Mouse (Mus musculus): ENCODE results near the gene Adcy4.
"Not testable (repeated sequence)": the region's sequence is repeated elsewhere in the genome, so short reads cannot be mapped to it uniquely, and the experiment has no call there.

Gene Adcy4

GRCm38 (mm10) chr14:55760156-55760555, 23.7 kb downstream of the Adcy4 start:
- in situ Hi-C loops (cut with MboI; ENCODE audit: low sequenced_read_pairs) = not testable (repeated sequence)

- in situ Hi-C loops (cut with MboI; ENCODE audit: low sequenced_read_pairs) = loop anchor here (10.0 kb wide), 1 partner anchor 74 kb away; the partner anchor contains the start of gene Tinf2
Measured at GRCm38 (mm10) chr14:55758363-55758784, 25.5 kb downstream of the Adcy4 start, which contains the start of gene Cideb. Gene Cideb, minus strand, starts transcription at chr14:55758458.

GRCm38 (mm10) chr14:55757566-55757965, 26.3 kb downstream of the Adcy4 start:
- in situ Hi-C loops (cut with MboI; ENCODE audit: low sequenced_read_pairs) = loop anchor here (10.0 kb wide), 1 partner anchor 73 kb away; the partner anchor contains the start of gene Tinf2

GRCm38 (mm10) chr14:55747051-55747847, 36.6 kb downstream of the Adcy4 start:
- in situ Hi-C loops (cut with MboI; ENCODE audit: low sequenced_read_pairs) = no loop called here

DNA sequence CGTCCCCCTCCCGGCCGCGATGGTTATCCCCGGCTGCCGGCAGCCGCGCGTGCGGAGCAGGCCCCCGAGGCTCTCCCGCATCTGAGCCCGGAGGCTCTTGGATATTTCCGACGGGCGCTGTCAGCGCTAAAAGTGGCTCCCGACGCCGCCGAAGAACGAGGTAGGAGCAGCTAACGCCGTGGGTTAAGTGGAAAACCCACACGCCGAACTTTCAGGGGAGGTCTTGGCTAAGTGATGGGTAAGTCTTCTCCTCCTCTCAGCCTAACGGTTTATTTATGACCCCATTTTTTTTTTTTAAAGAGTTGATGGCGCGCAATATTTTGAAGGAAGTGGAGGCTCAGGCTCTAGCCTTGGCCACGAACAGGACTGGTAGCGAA, 38.0 kb downstream of the Adcy4 start:
- in situ Hi-C loops (cut with MboI; ENCODE audit: low sequenced_read_pairs) = no loop called here

GRCm38 (mm10) chr14:55745180-55745860, 38.6 kb downstream of the Adcy4 start, which contains the start of the genes Dhrs1 and Nop9:
Gene Dhrs1, minus strand, starts transcription at chr14:55745690.
Gene Nop9, plus strand, starts transcription at chr14:55745693.
- in situ Hi-C loops (cut with MboI; ENCODE audit: low sequenced_read_pairs) = no loop called here

- in situ Hi-C loops (cut with MboI; ENCODE audit: low sequenced_read_pairs) = no loop called here
Measured at GRCm38 (mm10) chr14:55743711-55744110, 40.2 kb downstream of the Adcy4 start.

- in situ Hi-C loops (cut with MboI; ENCODE audit: low sequenced_read_pairs) = no loop called here
Measured at GRCm38 (mm10) chr14:55737086-55737687, 46.7 kb downstream of the Adcy4 start.

DNA sequence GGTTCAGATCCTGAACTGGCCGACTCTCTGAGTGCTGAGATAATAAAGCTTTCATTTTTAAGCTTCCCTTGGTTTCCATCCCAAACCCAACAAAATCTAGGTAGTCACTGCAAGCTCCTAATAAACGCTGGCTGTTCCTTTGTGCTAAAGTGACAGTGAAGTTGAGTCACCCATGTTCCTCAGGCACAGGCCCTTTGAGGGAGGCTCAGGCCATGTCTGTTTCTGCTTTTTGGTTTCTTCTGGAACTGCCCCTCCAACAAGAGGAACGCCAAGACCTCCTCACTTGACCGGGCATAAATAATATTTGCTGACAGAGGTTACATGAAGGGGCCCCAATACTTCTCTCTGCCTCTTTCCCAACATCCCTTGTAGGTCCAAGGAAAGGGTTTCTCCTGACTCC, 48.1 kb downstream of the Adcy4 start:
- in situ Hi-C loops (cut with MboI; ENCODE audit: low sequenced_read_pairs) = no loop called here

- in situ Hi-C loops (cut with MboI; ENCODE audit: low sequenced_read_pairs) = no loop called here
Measured at GRCm38 (mm10) chr14:55735334-55735733, 48.6 kb downstream of the Adcy4 start.

GRCm38 (mm10) chr14:55734869-55735268, 49.0 kb downstream of the Adcy4 start:
- in situ Hi-C loops (cut with MboI; ENCODE audit: low sequenced_read_pairs) = no loop called here

GRCm38 (mm10) chr14:55733889-55734288, 50.0 kb downstream of the Adcy4 start:
- in situ Hi-C loops (cut with MboI; ENCODE audit: low sequenced_read_pairs) = no loop called here

- in situ Hi-C loops (cut with MboI; ENCODE audit: low sequenced_read_pairs) = no loop called here
Measured at GRCm38 (mm10) chr14:55730531-55731032, 53.3 kb downstream of the Adcy4 start.

GRCm38 (mm10) chr14:55730116-55730515, 53.8 kb downstream of the Adcy4 start:
- in situ Hi-C loops (cut with MboI; ENCODE audit: low sequenced_read_pairs) = no loop called here

GRCm38 (mm10) chr14:55727889-55728685, 55.8 kb downstream of the Adcy4 start:
- in situ Hi-C loops (cut with MboI; ENCODE audit: low sequenced_read_pairs) = no loop called here

- in situ Hi-C loops (cut with MboI; ENCODE audit: low sequenced_read_pairs) = no loop called here
Measured at GRCm38 (mm10) chr14:55726261-55726660, 57.6 kb downstream of the Adcy4 start.

GRCm38 (mm10) chr14:55724411-55724871, 59.5 kb downstream of the Adcy4 start:
- in situ Hi-C loops (cut with MboI; ENCODE audit: low sequenced_read_pairs) = no loop called here

DNA sequence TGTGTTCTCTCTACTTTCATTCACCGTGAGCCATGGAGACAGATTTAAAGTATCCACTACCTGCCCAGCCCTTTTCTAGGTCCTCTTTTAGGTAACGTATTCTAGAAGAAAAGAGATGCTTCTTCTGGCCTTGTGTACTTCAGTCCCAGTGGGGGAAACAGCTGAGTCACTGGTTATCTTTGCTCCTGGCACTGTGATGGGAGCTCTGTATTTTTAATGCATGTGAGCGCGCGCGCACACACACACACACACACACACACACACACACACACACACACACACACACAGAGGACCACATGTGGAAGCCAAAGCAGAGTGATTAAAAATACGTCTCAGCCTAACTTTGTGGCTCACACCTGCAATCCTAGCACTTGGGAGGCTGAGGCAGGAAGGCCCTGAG, 60.5 kb downstream of the Adcy4 start:
- in situ Hi-C loops (cut with MboI; ENCODE audit: low sequenced_read_pairs) = no loop called here

GRCm38 (mm10) chr14:55722438-55722945, 61.4 kb downstream of the Adcy4 start:
- in situ Hi-C loops (cut with MboI; ENCODE audit: low sequenced_read_pairs) = no loop called here
